Mouse (Mus musculus) brain, embryonic 14.5 days (tissue): ENCODE measurements around the gene Gmds. TPM values are rescaled to one million over a fixed set of nuclear protein-coding genes. Genes with fewer than 3 reads are reported as not detected.

Experiments used
- DNase-seq: peaks from one replicate; pipeline ENCODE4 v3.0.0-alpha.2; 2011; ENCODE audit warnings: low read depth
- CTCF ChIP-seq: fragments of 200-500 bp; IDR thresholded peaks from 2 replicates; pipeline ENCODE4 v1.5.1; 2012; ENCODE audit warnings: inconsistent platforms, mild to moderate bottlenecking, moderate library complexity, borderline replicate concordance; ENCODE audit not compliant: insufficient read depth, insufficient read length; ENCODE audit errors: extremely low read depth
- POLR2A ChIP-seq: fragments of 200-500 bp; IDR thresholded peaks from 2 replicates; pipeline ENCODE4 v1.6.1; 2012; ENCODE audit warnings: mild to moderate bottlenecking, inconsistent platforms, borderline replicate concordance; ENCODE audit not compliant: poor library complexity, insufficient read depth, insufficient read length, severe bottlenecking; ENCODE audit errors: extremely low read depth
- polyA plus RNA-seq: library from polyadenylated mRNA; depleted of rRNA; stranded (reverse); fragments of >200 nt; gene quantifications from 2 replicates; pipeline ENCODE4 v1.2.3, GENCODE M21; 2012

Gmds gene
- polyA plus RNA-seq, 1 experiment = 19.8 TPM

- no peak for DNase-seq
- no peak for TF ChIP-seq POLR2A
- no peak for TF ChIP-seq CTCF
Observed at GRCm38 (mm10) chr13:32019256-32019620, 319.3 kb downstream of the Gmds start.

- TF ChIP-seq CTCF (no peak), POLR2A (no peak)
Observed at GRCm38 (mm10) chr13:32018518-32019255, 319.9 kb downstream of the Gmds start.

GRCm38 (mm10) chr13:32008802-32009201 lies 329.7 kb downstream of the Gmds start:
- DNase-seq = peak; percentile 29
- TF ChIP-seq CTCF = no peak
- no peak for TF ChIP-seq POLR2A

More at GRCm38 (mm10) chr13:32018518-32019255, 319.9 kb downstream of the Gmds start:
- DNase-seq = peak; percentile 89

GRCm38 (mm10) chr13:32008116-32008641 lies 330.4 kb downstream of the Gmds start:
- TF ChIP-seq POLR2A (no peak), CTCF (no peak)
- peak; percentile 13 for DNase-seq

- no peak for TF ChIP-seq CTCF
- no peak for TF ChIP-seq POLR2A
- DNase-seq = no peak
Observed at GRCm38 (mm10) chr13:31993391-31993790, 345.1 kb downstream of the Gmds start.

GRCm38 (mm10) chr13:31992409-31993201 lies 345.9 kb downstream of the Gmds start:
- peak; percentile 22 for DNase-seq
- no peak for TF ChIP-seq CTCF
- TF ChIP-seq POLR2A = no peak

- TF ChIP-seq CTCF (no peak), POLR2A (no peak)
- DNase-seq = no peak
Observed at GRCm38 (mm10) chr13:31981198-31981597, 357.3 kb downstream of the Gmds start.

- no peak for TF ChIP-seq CTCF
- no peak for TF ChIP-seq POLR2A
- DNase-seq = no peak
Observed at GRCm38 (mm10) chr13:31978126-31978525, 360.4 kb downstream of the Gmds start.

- DNase-seq = peak; percentile 22
Observed at GRCm38 (mm10) chr13:31974751-31975479, 363.6 kb downstream of the Gmds start.

GRCm38 (mm10) chr13:31971040-31971501 lies 367.5 kb downstream of the Gmds start:
- no peak for DNase-seq
- no peak for TF ChIP-seq CTCF

More at GRCm38 (mm10) chr13:31974751-31975479, 363.6 kb downstream of the Gmds start:
- no peak for TF ChIP-seq POLR2A
- TF ChIP-seq CTCF = no peak

GRCm38 (mm10) chr13:31968272-31968671 lies 370.3 kb downstream of the Gmds start:
- no peak for TF ChIP-seq POLR2A
- TF ChIP-seq CTCF = no peak
- DNase-seq = no peak
